Comparison of ENCODE assay signal across 18 mouse cellular contexts in genomic region chr12:70616487-70616886, GRCm38 (mm10).
DNase-seq lines count a peak whose midpoint lies in the region; ATAC-seq and TF ChIP-seq lines count a peak whose summit lies in the region.
"Had no signal": no experiment of that assay in that cellular context is flagged by ENCODE, and none has a peak within 500 bp of the region (broad histone marks: within the 10 kb centered on the region; RNA-seq: fewer than 3 reads in every experiment).

No protein-coding gene starts in this region.

- POLR2A ChIA-PET in Patski (lab: Charles Lee) = interaction anchor here (0.7 kb wide), 2 partner anchors 11 to 27 kb away, joined by 3 read pairs; no protein-coding TSS in a partner anchor

- H3K9ac ChIP-seq in lung, embryonic 16.5 days (ENCODE audit: low read length) = no peak overlapping the region
- H3K9ac ChIP-seq: hindbrain, embryonic 13.5 days; lung, embryonic 14.5 days; neural tube, embryonic 15.5 days had no signal

- H3K9me3 ChIP-seq in lung, embryonic 16.5 days (ENCODE audit: control insufficient read depth, low read length) = no peaks in the 10 kb centered on the region
- no peaks in the 10 kb centered on the region for H3K9me3 ChIP-seq in hindbrain, embryonic 10.5 days
- H3K9me3 ChIP-seq: forebrain, embryonic 10.5 days; hindbrain, embryonic 13.5 days; neural tube, embryonic 15.5 days had no signal

- no peak for ATAC-seq in lung, embryonic 16.5 days (ENCODE audit: low read depth)
- peak; percentile 65 for ATAC-seq in Patski

- H3K27ac ChIP-seq in gastrocnemius, adult 2 months = peak overlapping the region; percentile 76
- peak overlapping the region; percentile 31; the same call in 1 of the 2 replicates for H3K27ac ChIP-seq in lung, embryonic 16.5 days (ENCODE audit: low read length)
- no peak overlapping the region for H3K27ac ChIP-seq in hindbrain, embryonic 10.5 days
- H3K27ac ChIP-seq: forebrain, embryonic 10.5 days; hindbrain, embryonic 13.5 days; neural tube, embryonic 15.5 days had no signal

- 48% methylated on average over 4 of the region's 4 CpGs for WGBS in lung, embryonic 16.5 days
- WGBS in hindbrain, embryonic 10.5 days = 36% methylated on average over 4 of the region's 4 CpGs

- in situ Hi-C loops in Patski (cut with MboI; ENCODE audit: low pct_unique_long_range_greater_than_20kb) = no loop called here

- intact Hi-C loops in gastrocnemius, adult 2 months (cut with DNase I) = no loop called here

- H3K36me3 ChIP-seq in lung, embryonic 16.5 days (ENCODE audit: control insufficient read depth, insufficient read depth, low read length) = no peaks in the 10 kb centered on the region
- no peaks in the 10 kb centered on the region for H3K36me3 ChIP-seq in hindbrain, embryonic 10.5 days
- H3K36me3 ChIP-seq: forebrain, embryonic 10.5 days; hindbrain, embryonic 13.5 days; neural tube, embryonic 15.5 days had no signal

- TF ChIP-seq CTCF in gastrocnemius, adult 2 months (IDR thresholded peaks at IDR 0.05) = no peak
- TF ChIP-seq CTCF in Patski (IDR thresholded peaks at IDR 0.05) = no peak

- H3K4me2 ChIP-seq in lung, embryonic 16.5 days (ENCODE audit: low read depth, low read length) = no peak overlapping the region
- H3K4me2 ChIP-seq: hindbrain, embryonic 13.5 days; liver, embryonic 11.5 days; lung, embryonic 14.5 days; midbrain, embryonic 11.5 days; neural tube, embryonic 15.5 days had no signal

- no peak overlapping the region for H3K4me3 ChIP-seq in gastrocnemius, adult 2 months
- H3K4me3 ChIP-seq in lung, embryonic 16.5 days (ENCODE audit: low read length) = no peak overlapping the region
- H3K4me3 ChIP-seq in hindbrain, embryonic 10.5 days = no peak overlapping the region
- H3K4me3 ChIP-seq: forebrain, embryonic 10.5 days; hindbrain, embryonic 13.5 days; neural tube, embryonic 15.5 days had no signal

- H3K27me3 ChIP-seq in lung, embryonic 16.5 days (ENCODE audit: control insufficient read depth, insufficient read depth, low read depth, low read length) = no peaks in the 10 kb centered on the region
- no peaks in the 10 kb centered on the region for H3K27me3 ChIP-seq in Patski
- no peaks in the 10 kb centered on the region for H3K27me3 ChIP-seq in hindbrain, embryonic 10.5 days (ENCODE audit: insufficient read depth, poor library complexity, severe bottlenecking)
- H3K27me3 ChIP-seq: hindbrain, embryonic 13.5 days; neural tube, embryonic 15.5 days had no signal

- DNase-seq in gastrocnemius, adult 2 months = peak; percentile 29
- DNase-seq in gastrocnemius, adult 18-20 months (ENCODE audit: low spot score) = no peak
- DNase-seq in lung, postnatal 14 days = no peak
- peak; percentile 46 for DNase-seq in Patski (ENCODE audit: low read depth, low spot score)
- peak; percentile 30 for DNase-seq in mesoderm, embryonic 11.5 days (ENCODE audit: low read depth, low spot score)
- DNase-seq in cerebellum, adult 9-10 months = no peak
- no peak for DNase-seq in hindbrain, embryonic 10.5 days (ENCODE audit: low spot score)
- DNase-seq: cerebellum, adult 11 months; cerebellum, postnatal 36 days; left cerebral cortex, postnatal 4 days; lung, embryonic 14.5 days; thymus, postnatal 4 days had no signal

- CTCF ChIA-PET in Patski (lab: Charles Lee) = interaction anchor here (0.7 to 1.4 kb wide), 5 partner anchors 12 to 225 kb away, joined by 3 read pairs; no protein-coding TSS in a partner anchor

- H3K4me1 ChIP-seq in lung, embryonic 16.5 days (replicated peaks; ENCODE audit: control insufficient read depth, insufficient read depth, low read length) = peaks cover 7% of the 10 kb centered on the region; the same call in 1 of the 2 replicates
- peaks cover 6% of the 10 kb centered on the region; the same call in 1 of the 2 replicates for H3K4me1 ChIP-seq in hindbrain, embryonic 10.5 days (replicated peaks)
- H3K4me1 ChIP-seq: hindbrain, embryonic 13.5 days; neural tube, embryonic 15.5 days had no signal

Comparison
In these comparisons a context has a peak if more than half of its experiments do, and no peak if none do; other contexts are left out.
1. DNase-seq: peak in gastrocnemius, adult 2 months (single experiment), Patski (single experiment) and mesoderm, embryonic 11.5 days (single experiment); none in gastrocnemius, adult 18-20 months (single experiment), lung, postnatal 14 days (single experiment), cerebellum, adult 9-10 months (single experiment) and hindbrain, embryonic 10.5 days (single experiment).